Mouse (Mus musculus) Patski (cell line): Measurements from ENCODE around the gene Mbd5. TPM values are rescaled to one million over a fixed set of nuclear protein-coding genes. Genes with fewer than 3 reads are reported as not detected.

Source experiments
- ATAC-seq: fragments of 100-300 bp; one replicate; pipeline ENCODE4 v1.8.0; 2021
- CTCF ChIA-PET: fragments of 350-600 bp; sonication (Branson Sonifier 250); formaldehyde crosslinking; loops from one replicate; lab custom pipeline; 2022; ENCODE audit warnings: inconsistent platforms; lab: Charles Lee
- POLR2A ChIA-PET: fragments of 350-600 bp; sonication (Branson Sonifier 250); formaldehyde crosslinking; loops from one replicate; lab custom pipeline; 2022; ENCODE audit warnings: antibody characterized with exemption, inconsistent platforms; lab: Charles Lee
- DNase-seq: peaks from one replicate; pipeline ENCODE4 v3.0.0-alpha.2; 2011; ENCODE audit warnings: low read depth, low spot score
- H3K27me3 ChIP-seq: fragments of 371-371 bp; one replicate; pipeline ENCODE4 v1.5.1; 2021
- CTCF ChIP-seq: fragments of 100-300 bp; IDR thresholded peaks from one replicate; pipeline ENCODE4 v1.5.1; 2021
- in situ Hi-C: fragments of 300-500 bp; cut with MboI; formaldehyde crosslinking; loops from 3 replicates; pipeline ENCODE4 v1.11.1; 2018; ENCODE audit warnings: low pct_unique_long_range_greater_than_20kb, mixed read lengths
- polyA plus RNA-seq: library from polyadenylated mRNA; unstranded; gene quantifications from one replicate; pipeline ENCODE4 v1.2.3, GENCODE M21; 2021

Mbd5 gene
- polyA plus RNA-seq, 1 experiment from 2014 or later, result 22.2 TPM

- TF ChIP-seq CTCF, result no peak
- ChIA-PET CTCF (interaction anchor here (1.0 to 1.8 kb wide), 4 partner anchors 12 to 368 kb away, joined by 3 to 4 read pairs (median 4); no protein-coding TSS in a partner anchor), POLR2A (no interaction called here)
- H3K27me3 ChIP-seq, result no peaks in the 10 kb centered on the region
- DNase-seq (no peak), ATAC-seq (no peak)
- in situ Hi-C loops, result no loop called here
Measured at GRCm38 (mm10) chr2:49364546-49364945, 415.2 kb downstream of the Mbd5 start.

- POLR2A ChIA-PET, result no interaction called here
- peaks cover 11% of the 10 kb centered on the region for H3K27me3 ChIP-seq
- TF ChIP-seq CTCF, result no peak
- ATAC-seq (no peak), DNase-seq (no peak)
- CTCF ChIA-PET, result no interaction called here
- in situ Hi-C loops, result no loop called here
Measured at GRCm38 (mm10) chr2:49366878-49367545, 417.7 kb downstream of the Mbd5 start.

- H3K27me3 ChIP-seq, result peaks cover 11% of the 10 kb centered on the region
- in situ Hi-C loops, result no loop called here
- DNase-seq, result no peak
Measured at GRCm38 (mm10) chr2:49367546-49367917, 418.2 kb downstream of the Mbd5 start.

DNA sequence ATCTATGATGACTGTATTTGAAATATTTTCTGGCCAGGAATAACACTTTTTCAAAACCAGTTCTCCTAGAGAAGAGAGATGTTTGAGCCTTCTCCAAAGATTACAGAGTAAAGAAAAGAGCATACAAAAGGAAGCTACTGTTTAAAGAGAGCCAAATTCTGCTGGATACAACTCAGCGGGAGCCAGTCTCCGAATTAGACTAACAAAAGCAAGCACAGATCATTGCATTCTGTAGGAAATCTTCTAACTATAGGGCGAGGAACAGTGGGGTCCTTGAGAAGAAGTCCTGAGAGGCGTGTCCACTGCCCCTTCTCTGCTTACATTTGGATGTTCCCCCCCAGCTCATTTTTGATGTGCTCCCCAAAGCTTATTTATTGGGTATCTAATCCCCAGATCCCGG, 422.3 kb downstream of the Mbd5 start:
- ATAC-seq, result no peak
- CTCF ChIA-PET, result no interaction called here
- in situ Hi-C loops, result no loop called here

More at GRCm38 (mm10) chr2:49367546-49367917, 418.2 kb downstream of the Mbd5 start:
- no peak for ATAC-seq
- ChIA-PET CTCF (no interaction called here), POLR2A (no interaction called here)
- no peak for TF ChIP-seq CTCF

GRCm38 (mm10) chr2:49372586-49372985, 423.3 kb downstream of the Mbd5 start:
- TF ChIP-seq CTCF, result no peak
- peaks cover 14% of the 10 kb centered on the region for H3K27me3 ChIP-seq
- in situ Hi-C loops, result no loop called here
- DNase-seq (no peak), ATAC-seq (no peak)
- POLR2A ChIA-PET, result no interaction called here
- CTCF ChIA-PET, result interaction anchor here (0.6 kb wide), 1 partner anchor 249 kb away, joined by 4 read pairs; no protein-coding TSS in a partner anchor

More for the DNA sequence above, 422.3 kb downstream of the Mbd5 start:
- H3K27me3 ChIP-seq, result peaks cover 11% of the 10 kb centered on the region
- DNase-seq, result no peak
- POLR2A ChIA-PET, result no interaction called here
- no peak for TF ChIP-seq CTCF

Other genes starting within 250 kb of the Mbd5 start
- 8.6 TPM for gene Acvr2a, start 135.4 kb upstream of the Mbd5 start, polyA plus RNA-seq
- 65.6 TPM for gene Orc4, start 769 bp downstream of the Mbd5 start, polyA plus RNA-seq